Mouse (Mus musculus) forebrain, embryonic 14.5 days (tissue): ENCODE measurements at regions not wholly inside any gene's neighbourhood (a gene's known extent, or its start where the extent isn't known, plus 50 kb on each side); places are given as distances from the start of the nearest gene placed in this dataset.

Experiments used
- ATAC-seq: fragments of 200-750 bp; cut with Nextera tagmentation; 2 replicates; pipeline ENCODE4 v1.8.0; 2017; ENCODE audit warnings: mild to moderate bottlenecking, moderate library complexity
- DNase-seq: peaks from one replicate; pipeline ENCODE4 v3.0.0-alpha.2; 2015; ENCODE audit warnings: low spot score
- H3K27ac ChIP-seq: fragments of 300-500 bp; sonication (generic); 2 replicates; pipeline ENCODE4 v1.5.1; 2014; ENCODE audit warnings: low read depth, mild to moderate bottlenecking, control low read depth, low read length, moderate library complexity
- H3K27me3 ChIP-seq: fragments of 300-500 bp; sonication (generic); replicated peaks from 2 replicates; pipeline ENCODE4 v1.6.1; 2014; ENCODE audit warnings: low read length, control low read depth, mixed read lengths; ENCODE audit not compliant: control insufficient read depth, insufficient read depth
- H3K36me3 ChIP-seq: fragments of 300-500 bp; sonication (generic); 2 replicates; pipeline ENCODE4 v1.6.1; 2014; ENCODE audit warnings: low read length, control low read depth; ENCODE audit not compliant: control insufficient read depth, insufficient read depth
- H3K4me1 ChIP-seq: fragments of 300-500 bp; sonication (generic); 2 replicates; pipeline ENCODE4 v1.6.1; 2014; ENCODE audit warnings: antibody characterized with exemption, low read length, control low read depth; ENCODE audit not compliant: control insufficient read depth, insufficient read depth
- H3K4me2 ChIP-seq: fragments of 300-500 bp; sonication (generic); 2 replicates; pipeline ENCODE4 v1.6.1; 2014; ENCODE audit warnings: mild to moderate bottlenecking, control low read depth, low read length
- H3K4me3 ChIP-seq: fragments of 300-500 bp; sonication (generic); 2 replicates; pipeline ENCODE4 v1.5.1; 2014; ENCODE audit warnings: low read depth, low read length, control low read depth
- H3K9ac ChIP-seq: fragments of 300-500 bp; sonication (generic); 2 replicates; pipeline ENCODE4 v1.6.1; 2014; ENCODE audit warnings: mild to moderate bottlenecking, low read length, control low read depth, moderate library complexity
- H3K9me3 ChIP-seq: fragments of 300-500 bp; sonication (generic); replicated peaks from 2 replicates; pipeline ENCODE4 v1.6.1; 2016; ENCODE audit warnings: low read length, control low read depth, mixed read lengths; ENCODE audit not compliant: control insufficient read depth
- WGBS: fragments of 180-500 bp; shearing (Covaris S2); extraction: QIAGEN DNeasy Blood & Tissue Kit; methylation state at CpG from one replicate; pipeline ENCODE4 v1.1.7; 2014; 5-methylcytosine and 5-hydroxymethylcytosine counted together

GRCm38 (mm10) chr6:67169873-67170673 is 67.9 kb upstream of the Serbp1 start:
- no peak overlapping the region for H3K4me3 ChIP-seq
- no peak overlapping the region for H3K27ac ChIP-seq
- 52% methylated on average over 13 of the region's 13 CpGs for WGBS
- 0 out of 2 replicates have a peak overlapping the region, but pooled peaks have one; percentile 16 for H3K4me2 ChIP-seq
- H3K4me1 ChIP-seq = no peaks in the 10 kb centered on the region
- no peaks in the 10 kb centered on the region for H3K9me3 ChIP-seq
- no peaks in the 10 kb centered on the region for H3K36me3 ChIP-seq
- peak; percentile 79 for DNase-seq
- H3K9ac ChIP-seq = no peak overlapping the region
- H3K27me3 ChIP-seq = no peaks in the 10 kb centered on the region
- peak; percentile 55 for ATAC-seq

GRCm38 (mm10) chr6:67168803-67169202 is 69.2 kb upstream of the Serbp1 start:
- ATAC-seq = peak; percentile 31; the same call in 1 of the 2 replicates
- H3K27ac ChIP-seq = no peak overlapping the region
- H3K4me3 ChIP-seq = peak overlapping the region; percentile 35
- no peaks in the 10 kb centered on the region for H3K36me3 ChIP-seq
- H3K9ac ChIP-seq = peak overlapping the region; percentile 54; the same call in 1 of the 2 replicates
- no peaks in the 10 kb centered on the region for H3K27me3 ChIP-seq
- H3K9me3 ChIP-seq = no peaks in the 10 kb centered on the region
- H3K4me2 ChIP-seq = peak overlapping the region; percentile 49
- no peaks in the 10 kb centered on the region for H3K4me1 ChIP-seq
- WGBS = 38% methylated on average over 2 of the region's 2 CpGs
- no peak for DNase-seq

GRCm38 (mm10) chr6:67168031-67168777 is 69.8 kb upstream of the Serbp1 start:
- 15% methylated on average over 11 of the region's 11 CpGs for WGBS
- H3K27ac ChIP-seq = no peak overlapping the region

GRCm38 (mm10) chr6:67165091-67165490 is 72.9 kb upstream of the Serbp1 start:
- 93% methylated on average over 6 of the region's 6 CpGs for WGBS
- H3K27ac ChIP-seq = no peak overlapping the region
- H3K4me2 ChIP-seq = no peak overlapping the region
- ATAC-seq = no peak
- H3K9me3 ChIP-seq = no peaks in the 10 kb centered on the region
- no peaks in the 10 kb centered on the region for H3K36me3 ChIP-seq
- no peak overlapping the region for H3K4me3 ChIP-seq
- no peaks in the 10 kb centered on the region for H3K4me1 ChIP-seq
- H3K9ac ChIP-seq = no peak overlapping the region
- no peaks in the 10 kb centered on the region for H3K27me3 ChIP-seq
- DNase-seq = no peak

More at GRCm38 (mm10) chr6:67168031-67168777, 69.8 kb upstream of the Serbp1 start:
- Histone ChIP-seq H3K36me3 (no peaks in the 10 kb centered on the region), H3K4me2 (peak overlapping the region; percentile 49), H3K9ac (peak overlapping the region; percentile 54), H3K4me1 (no peaks in the 10 kb centered on the region), H3K27me3 (no peaks in the 10 kb centered on the region), H3K4me3 (peak overlapping the region; percentile 35), H3K9me3 (no peaks in the 10 kb centered on the region)
- DNase-seq (peak; percentile 79), ATAC-seq (peak; percentile 82)

- Histone ChIP-seq H3K27me3 (no peaks in the 10 kb centered on the region), H3K27ac (no peak overlapping the region), H3K4me1 (no peaks in the 10 kb centered on the region), H3K9me3 (no peaks in the 10 kb centered on the region), H3K4me3 (no peak overlapping the region), H3K36me3 (no peaks in the 10 kb centered on the region), H3K4me2 (no peak overlapping the region), H3K9ac (no peak overlapping the region)
- no peak for DNase-seq
- no peak for ATAC-seq
- WGBS = 86% methylated on average over 2 of the region's 2 CpGs
Measured at GRCm38 (mm10) chr6:67163947-67164346, 74.0 kb upstream of the Serbp1 start.

- no peaks in the 10 kb centered on the region for H3K9me3 ChIP-seq
- H3K4me3 ChIP-seq = no peak overlapping the region
- no peak overlapping the region for H3K4me2 ChIP-seq
- H3K36me3 ChIP-seq = no peaks in the 10 kb centered on the region
- H3K27me3 ChIP-seq = no peaks in the 10 kb centered on the region
- no peak overlapping the region for H3K27ac ChIP-seq
- no peak overlapping the region for H3K9ac ChIP-seq
- H3K4me1 ChIP-seq = no peaks in the 10 kb centered on the region
- ATAC-seq = no peak
- 56% methylated on average over 3 of the region's 3 CpGs for WGBS
- DNase-seq = peak; percentile 44
Measured at GRCm38 (mm10) chr6:67162814-67163213, 75.2 kb upstream of the Serbp1 start.

- Histone ChIP-seq H3K4me3 (no peak overlapping the region), H3K9ac (no peak overlapping the region), H3K4me2 (no peak overlapping the region), H3K36me3 (no peaks in the 10 kb centered on the region), H3K4me1 (no peaks in the 10 kb centered on the region), H3K9me3 (no peaks in the 10 kb centered on the region), H3K27me3 (no peaks in the 10 kb centered on the region), H3K27ac (no peak overlapping the region)
- 67% methylated on average over 7 of the region's 7 CpGs for WGBS
- DNase-seq (no peak), ATAC-seq (no peak)
Measured at GRCm38 (mm10) chr6:67161610-67162009, 76.4 kb upstream of the Serbp1 start.

GRCm38 (mm10) chr6:67160564-67160963 is 77.4 kb upstream of the Serbp1 start:
- ATAC-seq = no peak
- no peak for DNase-seq
- H3K4me1 ChIP-seq = no peaks in the 10 kb centered on the region
- H3K4me3 ChIP-seq = no peak overlapping the region
- H3K4me2 ChIP-seq = no peak overlapping the region
- H3K27me3 ChIP-seq = no peaks in the 10 kb centered on the region
- H3K9ac ChIP-seq = no peak overlapping the region
- H3K9me3 ChIP-seq = no peaks in the 10 kb centered on the region
- WGBS = 79% methylated on average over 3 of the region's 3 CpGs
- no peaks in the 10 kb centered on the region for H3K36me3 ChIP-seq
- no peak overlapping the region for H3K27ac ChIP-seq
